Mouse (Mus musculus): ENCODE measurements around the gene Sycn.

The Sycn gene

GRCm38 (mm10) chr7:28560856-28561255 lies 20.2 kb downstream of the Sycn start:
- DNase-seq, result no peak

DNA sequence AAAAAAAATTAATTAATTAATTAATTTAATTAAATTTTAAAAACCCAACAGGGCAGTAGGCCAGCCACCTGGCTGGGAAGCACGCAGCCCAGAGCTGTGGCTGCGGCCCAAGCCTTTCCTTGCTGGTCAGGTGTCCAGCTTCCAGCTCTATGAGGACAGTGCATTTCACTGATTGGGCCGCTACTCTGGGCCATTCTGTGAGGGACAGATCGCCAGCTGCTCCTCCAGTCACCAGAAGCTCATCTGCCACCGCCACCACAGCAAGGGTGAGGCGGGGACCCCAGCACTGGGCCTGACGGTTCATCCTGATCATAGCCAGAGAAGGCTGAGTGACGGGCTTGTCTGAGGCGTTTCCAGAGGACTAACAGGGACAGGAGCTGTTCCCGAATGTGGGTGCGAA lies 21.3 kb downstream of the Sycn start:
- DNase-seq, result no peak

GRCm38 (mm10) chr7:28562371-28562770 lies 21.7 kb downstream of the Sycn start:
- no peak for DNase-seq

DNA sequence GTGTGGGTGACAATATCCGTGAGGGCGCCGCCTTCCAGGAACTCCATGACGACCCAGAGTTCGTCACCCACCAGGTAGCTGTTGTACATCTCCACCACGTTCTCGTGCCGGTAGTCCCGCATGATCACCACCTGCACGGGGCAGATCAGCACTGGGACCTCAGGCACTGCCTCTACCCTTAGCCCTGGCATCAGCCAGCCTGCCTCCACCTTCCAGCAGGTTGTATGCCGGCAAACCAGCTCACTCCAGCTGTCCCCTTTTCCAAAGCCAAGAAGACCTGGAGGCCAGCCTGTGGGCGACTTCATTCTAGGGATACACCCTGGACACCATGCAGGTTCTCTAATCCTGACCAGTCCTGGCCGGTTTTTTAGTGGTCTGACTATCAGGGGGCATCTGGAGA lies 22.3 kb downstream of the Sycn start:
- DNase-seq, result no peak

DNA sequence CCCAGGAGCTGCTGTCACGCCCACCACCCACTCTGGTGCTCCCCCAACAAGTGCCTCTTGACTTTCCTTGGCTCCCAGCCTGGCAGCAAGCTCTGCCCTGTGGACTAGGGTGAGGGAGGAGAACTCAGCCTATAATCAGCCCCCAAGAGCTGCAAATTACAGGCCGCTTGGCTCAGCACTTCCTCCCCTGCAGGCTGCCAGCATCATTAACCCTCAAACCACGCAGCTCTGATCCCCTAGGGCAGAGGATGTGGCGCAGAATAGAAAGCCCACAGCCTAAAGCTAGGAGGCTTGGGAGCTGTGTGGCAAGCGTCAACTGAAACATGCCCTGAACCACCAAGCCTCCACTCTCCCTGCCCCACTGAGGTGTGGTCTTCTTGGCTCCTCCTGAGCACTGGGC lies 24.7 kb downstream of the Sycn start:
- no peak for DNase-seq

GRCm38 (mm10) chr7:28567539-28567938 lies 26.9 kb downstream of the Sycn start:
- DNase-seq, result no peak

DNA sequence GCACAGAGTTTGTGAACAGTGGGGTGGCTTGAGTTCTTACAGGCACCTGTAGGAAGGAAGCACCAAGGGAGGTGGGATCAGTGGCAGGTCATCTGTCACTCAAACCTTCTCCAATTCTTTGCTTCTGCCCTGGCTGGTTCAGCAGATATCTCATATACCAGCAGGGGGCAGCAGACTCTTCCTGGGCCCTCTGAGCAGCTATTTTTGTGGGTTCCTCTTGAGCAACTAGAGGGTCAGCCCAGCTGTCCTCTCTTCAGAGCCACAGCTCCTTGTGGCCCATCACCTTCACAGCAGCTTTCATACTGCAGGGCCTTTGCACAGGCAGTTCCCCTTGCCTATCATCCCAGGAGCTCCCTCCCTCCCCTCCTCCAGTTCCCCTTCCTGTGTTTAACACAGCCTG lies 27.6 kb downstream of the Sycn start:
- DNase-seq, result peak; percentile 66

GRCm38 (mm10) chr7:28570291-28570981 lies 29.8 kb downstream of the Sycn start:
- peak; percentile 40 for DNase-seq

- no peak for DNase-seq
Observed at GRCm38 (mm10) chr7:28570982-28571682, 30.4 kb downstream of the Sycn start.

- no peak for DNase-seq
Observed at GRCm38 (mm10) chr7:28572689-28573088, 32.0 kb downstream of the Sycn start.

DNA sequence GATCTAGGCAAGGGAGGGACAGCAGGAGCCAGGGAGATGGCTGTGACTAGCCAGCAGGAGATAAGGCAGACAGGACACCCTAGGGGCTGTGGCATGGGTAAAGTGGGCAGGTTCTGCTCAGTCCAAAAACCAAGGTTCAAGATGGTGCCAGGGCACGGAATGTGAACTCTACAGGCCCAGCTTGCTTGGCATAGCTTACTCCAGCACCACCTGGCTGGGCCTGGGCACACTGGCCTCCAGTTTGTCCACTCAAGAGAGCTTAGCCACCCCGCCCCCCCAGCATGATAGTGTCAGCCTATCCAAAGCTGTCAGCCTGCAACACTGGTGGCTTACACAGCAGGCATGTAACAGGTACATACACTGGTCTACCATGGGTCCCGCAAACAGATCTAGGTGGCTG lies 32.6 kb downstream of the Sycn start:
- no peak for DNase-seq

GRCm38 (mm10) chr7:28575597-28575996 lies 34.9 kb downstream of the Sycn start:
- DNase-seq, result no peak

- DNase-seq, result peak; percentile 46
Observed at GRCm38 (mm10) chr7:28576271-28576914, 35.7 kb downstream of the Sycn start.

- no peak for DNase-seq
Observed at GRCm38 (mm10) chr7:28577826-28578542, 37.3 kb downstream of the Sycn start.

- DNase-seq, result no peak
Observed at GRCm38 (mm10) chr7:28578543-28579053, 37.9 kb downstream of the Sycn start.

GRCm38 (mm10) chr7:28579826-28580225 lies 39.1 kb downstream of the Sycn start:
- no peak for DNase-seq

GRCm38 (mm10) chr7:28581721-28582120 lies 41.0 kb downstream of the Sycn start:
- DNase-seq, result no peak

GRCm38 (mm10) chr7:28582841-28583240 lies 42.2 kb downstream of the Sycn start:
- no peak for DNase-seq

GRCm38 (mm10) chr7:28583570-28584344 lies 43.1 kb downstream of the Sycn start:
- DNase-seq, result peak; percentile 41

DNA sequence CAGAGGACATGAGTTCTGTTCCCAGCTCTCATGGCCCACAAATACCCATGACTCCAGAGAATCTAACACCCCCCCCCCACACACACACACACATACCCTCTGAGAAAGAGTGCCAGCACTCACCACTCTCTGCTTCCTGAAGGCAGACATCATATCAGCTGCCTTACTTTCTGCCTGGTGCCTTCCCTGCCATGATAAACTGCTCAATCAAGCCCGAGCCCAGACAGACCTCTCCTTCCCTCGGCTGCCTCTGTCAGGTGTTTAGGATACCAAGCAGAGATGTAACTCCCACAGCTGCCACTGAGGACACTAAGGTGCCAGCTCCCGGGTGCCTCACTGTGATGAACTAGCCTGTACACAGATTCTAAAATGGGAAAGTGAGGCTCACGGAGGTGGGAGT lies 43.8 kb downstream of the Sycn start:
- DNase-seq, result no peak

DNA sequence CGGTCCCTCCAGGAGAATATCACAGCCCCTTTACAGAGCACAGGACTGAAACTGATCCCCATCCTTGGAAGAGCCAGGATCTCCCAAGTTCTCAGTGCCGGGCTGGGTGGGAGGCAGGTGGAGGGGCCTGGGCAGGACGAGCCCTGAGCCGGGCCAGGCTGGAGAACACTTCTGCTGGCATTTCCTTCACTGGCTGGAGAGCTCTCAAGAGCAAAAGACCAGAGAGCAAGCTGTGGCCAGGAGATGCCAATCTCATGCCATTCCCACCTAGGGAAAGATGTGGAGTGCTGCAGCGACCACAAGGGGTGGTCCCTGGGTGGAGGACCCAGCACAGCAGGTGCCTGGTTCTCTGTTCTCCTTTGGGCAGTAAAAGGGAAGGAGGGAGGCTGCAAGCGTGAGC lies 44.3 kb downstream of the Sycn start:
- DNase-seq, result no peak

GRCm38 (mm10) chr7:28586663-28587411 lies 46.2 kb downstream of the Sycn start:
- DNase-seq, result no peak

All from right cerebral cortex, adult 18-20 months (tissue).